In genomic region chr15:99904333-99904732, GRCm38 (mm10) we compare ENCODE assay signal across 9 mouse cellular contexts. TPM values are rescaled to one million over a fixed set of nuclear protein-coding genes. Genes with fewer than 3 reads are reported as not detected.
DNase-seq lines count a peak whose midpoint lies in the region; ATAC-seq and TF ChIP-seq lines count a peak whose summit lies in the region.
"Had no signal": no experiment of that assay in that cellular context is flagged by ENCODE, and none has a peak within 500 bp of the region (broad histone marks: within the 10 kb centered on the region; RNA-seq: fewer than 3 reads in every experiment).

No protein-coding gene starts in this region.

- no peaks in the 10 kb centered on the region for H3K27me3 ChIP-seq in CH12.LX (replicated peaks)
- H3K27me3 ChIP-seq in heart, embryonic 10.5 days (ENCODE audit: insufficient read depth, poor library complexity, severe bottlenecking): no peaks in the 10 kb centered on the region
- H3K27me3 ChIP-seq in liver, embryonic 16.5 days (ENCODE audit: control insufficient read depth, insufficient read depth, low read depth, low read length): no peaks in the 10 kb centered on the region
- H3K27me3 ChIP-seq in neural tube, embryonic 14.5 days (ENCODE audit: control insufficient read depth, insufficient read depth, low read length): no peaks in the 10 kb centered on the region
- H3K27me3 ChIP-seq: liver, embryonic 15.5 days had no signal

- H3K79me2 ChIP-seq in CH12.LX (replicated peaks; ENCODE audit: control insufficient read depth, extremely low read depth, insufficient read depth, poor library complexity, severe bottlenecking): no peaks in the 10 kb centered on the region

- H3K36me3 ChIP-seq in CH12.LX (replicated peaks in 1 of 2; ENCODE audit: control insufficient read depth in 1 of 2, insufficient read depth in 1 of 2, low read length in 1 of 2): no peaks in the 10 kb centered on the region
- no peaks in the 10 kb centered on the region for H3K36me3 ChIP-seq in heart, embryonic 10.5 days
- no peaks in the 10 kb centered on the region for H3K36me3 ChIP-seq in liver, embryonic 16.5 days (ENCODE audit: control insufficient read depth, insufficient read depth)
- H3K36me3 ChIP-seq in neural tube, embryonic 14.5 days (ENCODE audit: control insufficient read depth, insufficient read depth, low read length): no peaks in the 10 kb centered on the region
- H3K36me3 ChIP-seq: liver, embryonic 15.5 days had no signal

- dilution Hi-C loops in CH12.LX (cut with MboI; ENCODE audit: extremely low pct_ligation_motif_present, extremely low pct_unique_long_range_greater_than_20kb, low sequenced_read_pairs): no loop called here

- H3K27ac ChIP-seq in CH12.LX (ENCODE audit: insufficient read depth, low read depth): no peak overlapping the region
- no peak overlapping the region for H3K27ac ChIP-seq in heart, embryonic 10.5 days
- H3K27ac ChIP-seq in liver, embryonic 16.5 days (ENCODE audit: low read length): no peak overlapping the region
- H3K27ac ChIP-seq in neural tube, embryonic 14.5 days (ENCODE audit: low read depth, low read length): no peak overlapping the region
- H3K27ac ChIP-seq: liver, embryonic 15.5 days had no signal

- peak; percentile 16; the same call in 1 of the 2 replicates for ATAC-seq in liver, embryonic 16.5 days (ENCODE audit: low read depth)
- ATAC-seq in neural tube, embryonic 14.5 days (ENCODE audit: low read depth): peak; percentile 76; the same call in 1 of the 2 replicates

- peak; percentile 89 to 94 for TF ChIP-seq CTCF in CH12.LX (conservative IDR thresholded peaks at IDR 0.05 in 1 of 2, IDR thresholded peaks at IDR 0.05 in 1 of 2; ENCODE audit: low read depth in 2 of 2, low read length in 2 of 2)

- WGBS in heart, embryonic 10.5 days: 8% methylated on average over 4 of the region's 4 CpGs
- WGBS in liver, embryonic 16.5 days (ENCODE audit: insufficient replicate concordance): 7% methylated on average over 4 of the region's 4 CpGs
- WGBS in neural tube, embryonic 14.5 days: 2% methylated on average over 4 of the region's 4 CpGs

- H3K9ac ChIP-seq in CH12.LX (ENCODE audit: insufficient read depth, low read depth): no peak overlapping the region
- H3K9ac ChIP-seq in liver, embryonic 16.5 days (ENCODE audit: low read depth, low read length): no peak overlapping the region
- no peak overlapping the region for H3K9ac ChIP-seq in neural tube, embryonic 14.5 days (replicated peaks; ENCODE audit: low read depth, low read length)
- H3K9ac ChIP-seq: liver, embryonic 15.5 days had no signal

- no peak for TF ChIP-seq POLR2A in CH12.LX (IDR thresholded peaks at IDR 0.05; ENCODE audit: low read depth, low read length)

- no peak overlapping the region for H3K4me2 ChIP-seq in CH12.LX (ENCODE audit: insufficient read depth, low read depth, poor library complexity, severe bottlenecking)
- H3K4me2 ChIP-seq in liver, embryonic 16.5 days (ENCODE audit: low read depth, low read length): peak overlapping the region; percentile 21; the same call in 1 of the 2 replicates
- no peak overlapping the region for H3K4me2 ChIP-seq in neural tube, embryonic 14.5 days (ENCODE audit: low read depth, low read length)
- H3K4me2 ChIP-seq: liver, embryonic 15.5 days had no signal

- TF ChIP-seq EP300 in CH12.LX (IDR thresholded peaks at IDR 0.05; ENCODE audit: low read length): no peak

- no peaks in the 10 kb centered on the region for H3K9me3 ChIP-seq in CH12.LX (replicated peaks; ENCODE audit: low read length)
- no peaks in the 10 kb centered on the region for H3K9me3 ChIP-seq in heart, embryonic 10.5 days
- no peaks in the 10 kb centered on the region for H3K9me3 ChIP-seq in liver, embryonic 16.5 days (replicated peaks; ENCODE audit: control insufficient read depth, low read length)
- no peaks in the 10 kb centered on the region for H3K9me3 ChIP-seq in neural tube, embryonic 14.5 days (ENCODE audit: control insufficient read depth, low read length)
- H3K9me3 ChIP-seq: liver, embryonic 15.5 days had no signal

- in situ Hi-C loops in CH12.LX (cut with MboI; ENCODE audit: low pct_ligation_motif_present, low pct_unique_long_range_greater_than_20kb, low sequenced_read_pairs): no loop called here

- peak; percentile 85 for DNase-seq in CH12.LX (ENCODE audit: extremely low read depth)
- DNase-seq in adrenal gland, adult 8-10 months: peak; percentile 70
- peak; percentile 84 for DNase-seq in embryo, embryonic 9.5 days (ENCODE audit: extremely low spot score)
- peak; percentile 79 for DNase-seq in heart, embryonic 10.5 days (ENCODE audit: low spot score)
- DNase-seq in kidney, postnatal 14 days: peak; percentile 87
- peak; percentile 25 for DNase-seq in thymus, postnatal 25 days

- peak; percentile 100 for TF ChIP-seq RAD21 in CH12.LX (IDR thresholded peaks at IDR 0.05; ENCODE audit: low read depth, low read length)

- H3K4me3 ChIP-seq in CH12.LX (replicated peaks in 1 of 3; ENCODE audit: low read depth in 2 of 3, low read length in 2 of 3, poor library complexity in 1 of 3): no peak overlapping the region
- no peak overlapping the region for H3K4me3 ChIP-seq in heart, embryonic 10.5 days
- H3K4me3 ChIP-seq in liver, embryonic 16.5 days (ENCODE audit: low read depth, low read length): no peak overlapping the region
- no peak overlapping the region for H3K4me3 ChIP-seq in neural tube, embryonic 14.5 days (ENCODE audit: low read depth, low read length)
- H3K4me3 ChIP-seq: liver, embryonic 15.5 days had no signal

- H3K4me1 ChIP-seq in CH12.LX (ENCODE audit: control insufficient read depth in 1 of 2, insufficient read depth in 2 of 2): peaks cover 0 to 4% of the 10 kb centered on the region in 2 experiments; a peak in 2 of 4 replicates
- no peaks in the 10 kb centered on the region for H3K4me1 ChIP-seq in heart, embryonic 10.5 days
- no peaks in the 10 kb centered on the region; the same call in 1 of the 2 replicates for H3K4me1 ChIP-seq in liver, embryonic 16.5 days (ENCODE audit: control insufficient read depth, low read depth, low read length)
- H3K4me1 ChIP-seq in neural tube, embryonic 14.5 days (ENCODE audit: control insufficient read depth, insufficient read depth, low read length): no peaks in the 10 kb centered on the region

TF ChIP-seq in CH12.LX, 34 proteins besides CTCF, POLR2A, EP300 and RAD21:
- TF ChIP-seq JUND (conservative IDR thresholded peaks at IDR 0.05; ENCODE audit: low read depth, low read length) (no peak), IRF4 (IDR thresholded peaks at IDR 0.05; ENCODE audit: low read depth, low read length) (peak; percentile 24; the same call in 1 of the 2 replicates), MAZ (IDR thresholded peaks at IDR 0.05; ENCODE audit: low read depth, low read length) (0 out of 2 replicates have a peak, but pooled peaks have one; percentile 36), SMC3 (IDR thresholded peaks at IDR 0.05; ENCODE audit: low read depth, low read length) (peak; percentile 90), MAFK (IDR thresholded peaks at IDR 0.05; ENCODE audit: insufficient replicate concordance, low read length) (no peak), MEF2A (IDR thresholded peaks at IDR 0.05; ENCODE audit: borderline replicate concordance, low read depth, low read length) (peak; percentile 20; the same call in 1 of the 2 replicates), NRF1 (IDR thresholded peaks at IDR 0.05; ENCODE audit: low read depth, low read length) (no peak), PAX5 (IDR thresholded peaks at IDR 0.05; ENCODE audit: low read length) (no peak), ZC3H11A (IDR thresholded peaks at IDR 0.05; ENCODE audit: low read depth, low read length) (peak; percentile 77)

RNA-seq across cellular contexts. Expression of gene Lima1, which starts 29.1 kb away (rescaled TPM):
- 16.8 and 18.7 TPM in 2 replicates for total RNA-seq in CH12.LX (2012; rRNA removed)
- total RNA-seq in CH12.LX (2014; rRNA removed): 10.0 and 10.3 TPM in 2 replicates
- polyA plus RNA-seq in CH12.LX (2012; ENCODE audit: insufficient read length, low read depth): 24.4 and 26.9 TPM in 2 replicates
- total RNA-seq in adrenal gland, adult 8-10 months (2022): 10 to 100 TPM; 42.8 to 70.7 (median 52.7) TPM
- polyA plus RNA-seq in heart, embryonic 10.5 days (2016; fragmentation: Nextera tagmentation; extraction: Ambion mirVana): 25.9 and 29.4 TPM in 2 replicates
- 12.2 and 14.2 TPM in 2 replicates for polyA plus RNA-seq in liver, embryonic 16.5 days (2015; fragmentation: Nextera tagmentation; extraction: Ambion mirVana)
- 14.9 and 20.4 TPM in 2 replicates for polyA plus RNA-seq in neural tube, embryonic 14.5 days (2014; fragmentation: Nextera tagmentation; extraction: Ambion mirVana)

Comparison
In these comparisons a context has a peak if more than half of its experiments do, and no peak if none do; other contexts are left out.
1. DNase-seq: peak in every context shown above with its lines; median percentile 87 in kidney, postnatal 14 days; 85 in CH12.LX; 84 in embryo, embryonic 9.5 days; 79 in heart, embryonic 10.5 days; 70 in adrenal gland, adult 8-10 months; 25 in thymus, postnatal 25 days.